Mouse (Mus musculus): ENCODE measurements at regions not wholly inside any gene's neighbourhood (a gene's known extent, or its start where the extent isn't known, plus 50 kb on each side); places are given as distances from the start of the nearest gene placed in this dataset.

- TF ChIP-seq CTCF (conservative IDR thresholded peaks at IDR 0.05) = no peak
- no peak overlapping the region for H3K27ac ChIP-seq
- H3K4me3 ChIP-seq = no peak overlapping the region
- DNase-seq (ENCODE audit: low spot score in 2 of 2) = no peak
These were observed 286.6 kb downstream of the Gm10295 start for GRCm38 (mm10) chr7:71064446-71065391.

GRCm38 (mm10) chr7:71050825-71051224 lies 300.5 kb downstream of the Gm10295 start:
- no peak overlapping the region for H3K27ac ChIP-seq
- TF ChIP-seq CTCF (conservative IDR thresholded peaks at IDR 0.05) = no peak

GRCm38 (mm10) chr7:71047201-71047600 lies 304.1 kb downstream of the Gm10295 start:
- Histone ChIP-seq H3K4me3 (no peak overlapping the region), H3K27ac (no peak overlapping the region)
- TF ChIP-seq CTCF (conservative IDR thresholded peaks at IDR 0.05) = no peak
- no peak for DNase-seq (ENCODE audit: low spot score in 2 of 2)

More at GRCm38 (mm10) chr7:71050825-71051224, 300.5 kb downstream of the Gm10295 start:
- H3K4me3 ChIP-seq = no peak overlapping the region
- DNase-seq (ENCODE audit: low spot score in 2 of 2) = no peak

GRCm38 (mm10) chr7:71046596-71046995 lies 304.7 kb downstream of the Gm10295 start:
- no peak overlapping the region for H3K4me3 ChIP-seq
- no peak for TF ChIP-seq CTCF (conservative IDR thresholded peaks at IDR 0.05)
- DNase-seq (ENCODE audit: low spot score in 2 of 2) = no peak
- no peak overlapping the region for H3K27ac ChIP-seq

- DNase-seq (ENCODE audit: low spot score in 2 of 2) = no peak
- no peak overlapping the region for H3K4me3 ChIP-seq
- TF ChIP-seq CTCF (conservative IDR thresholded peaks at IDR 0.05) = no peak
- H3K27ac ChIP-seq = no peak overlapping the region
These were observed 307.5 kb downstream of the Gm10295 start for GRCm38 (mm10) chr7:71043789-71044188.

GRCm38 (mm10) chr7:71043128-71043527 lies 308.2 kb downstream of the Gm10295 start:
- Histone ChIP-seq H3K4me3 (no peak overlapping the region), H3K27ac (no peak overlapping the region)
- DNase-seq (ENCODE audit: low spot score in 2 of 2) = no peak
- no peak for TF ChIP-seq CTCF (conservative IDR thresholded peaks at IDR 0.05)

- no peak for TF ChIP-seq CTCF (conservative IDR thresholded peaks at IDR 0.05)
- no peak overlapping the region for H3K27ac ChIP-seq
- no peak overlapping the region for H3K4me3 ChIP-seq
- no peak for DNase-seq (ENCODE audit: low spot score in 2 of 2)
These were observed 309.9 kb downstream of the Gm10295 start for GRCm38 (mm10) chr7:71041388-71041787.

- TF ChIP-seq CTCF (conservative IDR thresholded peaks at IDR 0.05) = no peak
- no peak overlapping the region for H3K27ac ChIP-seq
- H3K4me3 ChIP-seq = no peak overlapping the region
- DNase-seq (ENCODE audit: low spot score in 2 of 2) = no peak
These were observed 310.4 kb downstream of the Gm10295 start for GRCm38 (mm10) chr7:71040846-71041245.

GRCm38 (mm10) chr7:71038537-71038936 lies 312.7 kb downstream of the Gm10295 start:
- no peak for TF ChIP-seq CTCF (conservative IDR thresholded peaks at IDR 0.05)
- Histone ChIP-seq H3K27ac (no peak overlapping the region), H3K4me3 (no peak overlapping the region)
- no peak for DNase-seq (ENCODE audit: low spot score in 2 of 2)

GRCm38 (mm10) chr7:71033121-71033520 lies 318.2 kb downstream of the Gm10295 start:
- no peak for DNase-seq (ENCODE audit: low spot score in 2 of 2)
- Histone ChIP-seq H3K4me3 (no peak overlapping the region), H3K27ac (no peak overlapping the region)
- no peak for TF ChIP-seq CTCF (conservative IDR thresholded peaks at IDR 0.05)

- no peak for DNase-seq (ENCODE audit: low spot score in 2 of 2)
- Histone ChIP-seq H3K27ac (no peak overlapping the region; the same call in 1 of the 2 replicates), H3K4me3 (no peak overlapping the region)
- no peak for TF ChIP-seq CTCF (conservative IDR thresholded peaks at IDR 0.05)
These were observed 327.2 kb downstream of the Gm10295 start for GRCm38 (mm10) chr7:71023946-71024610.

GRCm38 (mm10) chr7:71023253-71023945 lies 327.9 kb downstream of the Gm10295 start:
- Histone ChIP-seq H3K4me3 (no peak overlapping the region), H3K27ac (no peak overlapping the region; the same call in 1 of the 2 replicates)
- DNase-seq (ENCODE audit: low spot score in 2 of 2) = no peak
- no peak for TF ChIP-seq CTCF (conservative IDR thresholded peaks at IDR 0.05)

Data from layer of hippocampus, adult 2 months (tissue).